12 mouse cellular contexts compared by ENCODE assay signal in the genomic region with DNA sequence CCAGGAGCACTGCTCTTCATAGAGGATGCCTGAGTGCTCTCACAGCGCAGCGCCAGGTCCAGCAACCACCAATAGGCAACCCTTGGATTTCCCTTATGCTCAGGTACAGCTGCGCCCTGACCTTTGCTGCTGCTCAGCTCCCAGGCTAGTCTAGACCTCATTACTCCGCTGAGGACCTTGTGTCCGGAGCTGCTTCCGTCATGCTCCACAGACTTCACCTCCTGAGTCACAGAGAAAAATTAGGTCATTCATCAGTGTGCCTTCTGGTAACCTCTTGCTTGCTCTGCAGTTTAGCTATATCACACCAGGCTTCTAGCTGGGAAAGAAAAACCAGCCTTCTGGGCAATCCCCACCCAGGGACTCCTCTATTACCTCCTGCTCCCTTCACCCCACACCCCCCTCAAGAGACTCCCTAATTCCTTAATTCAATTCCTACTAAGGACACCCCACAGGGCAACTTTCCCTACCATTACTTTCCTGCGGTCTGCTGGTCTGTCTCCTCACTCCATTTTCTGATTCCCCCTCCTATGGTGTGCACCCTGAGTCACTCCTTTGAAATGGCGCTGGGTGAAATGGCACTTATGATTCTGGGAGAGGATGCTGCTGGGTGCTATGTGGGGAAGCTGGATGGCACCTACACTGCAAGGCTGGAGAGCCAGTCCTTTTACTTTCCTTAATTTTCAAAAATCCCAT.
DNase-seq lines count a peak whose midpoint lies in the region; ATAC-seq and TF ChIP-seq lines count a peak whose summit lies in the region.
"Had no signal": no experiment of that assay in that cellular context is flagged by ENCODE, and none has a peak within 500 bp of the region (broad histone marks: within the 10 kb centered on the region; RNA-seq: fewer than 3 reads in every experiment).

No protein-coding gene starts in this region.

- no peak overlapping the region for H3K9ac ChIP-seq in liver, adult 2 months (ENCODE audit: low read depth, low read length)
- no peak overlapping the region for H3K9ac ChIP-seq in neural tube, embryonic 15.5 days (replicated peaks)
- H3K9ac ChIP-seq: intestine, embryonic 15.5 days; stomach, embryonic 15.5 days had no signal

- DNase-seq in adrenal gland, adult (ENCODE audit: inconsistent age in 2 of 2, low spot score in 1 of 2): peak; percentile 59 to 76
- DNase-seq in adrenal gland, postnatal 4 days (ENCODE audit: low spot score in 2 of 2): no peak
- DNase-seq in liver, adult 2 months (ENCODE audit: extremely low read depth, low read depth, low spot score): peak; percentile 29
- DNase-seq in liver: no peak
- peak; percentile 64 for DNase-seq in kidney, adult 9 months
- DNase-seq in frontal cortex, postnatal 14 days (ENCODE audit: low spot score in 2 of 2): no peak
- no peak for DNase-seq in urinary bladder, postnatal 10 days (ENCODE audit: low spot score)
- DNase-seq: right cerebral cortex, postnatal 14 days had no signal

- no peak overlapping the region for H3K27ac ChIP-seq in liver, adult 2 months (replicated peaks; ENCODE audit: insufficient read depth, low read depth, low read length)
- no peak overlapping the region for H3K27ac ChIP-seq in neural tube, embryonic 15.5 days (replicated peaks)
- H3K27ac ChIP-seq: intestine, embryonic 15.5 days; stomach, embryonic 15.5 days had no signal

- H3K4me1 ChIP-seq in liver, adult 2 months (ENCODE audit: control insufficient read depth, insufficient read depth, low read length): peaks cover 2% of the 10 kb centered on the region; the same call in 1 of the 2 replicates
- no peaks in the 10 kb centered on the region for H3K4me1 ChIP-seq in neural tube, embryonic 15.5 days
- H3K4me1 ChIP-seq: intestine, embryonic 15.5 days; stomach, embryonic 15.5 days had no signal

- H3K36me3 ChIP-seq in liver, adult 2 months (ENCODE audit: control insufficient read depth, insufficient read depth, low read length): no peaks in the 10 kb centered on the region
- H3K36me3 ChIP-seq in neural tube, embryonic 15.5 days: no peaks in the 10 kb centered on the region
- H3K36me3 ChIP-seq: intestine, embryonic 15.5 days; stomach, embryonic 15.5 days had no signal

- no peaks in the 10 kb centered on the region for H3K9me3 ChIP-seq in neural tube, embryonic 15.5 days (replicated peaks)
- H3K9me3 ChIP-seq: intestine, embryonic 15.5 days; stomach, embryonic 15.5 days had no signal

- no peak for TF ChIP-seq POLR2A in liver, adult 2 months (IDR thresholded peaks at IDR 0.05; ENCODE audit: extremely low read depth, insufficient read depth, low read length)

- no peak overlapping the region for H3K4me2 ChIP-seq in neural tube, embryonic 15.5 days
- H3K4me2 ChIP-seq: intestine, embryonic 15.5 days; stomach, embryonic 15.5 days had no signal

- no peaks in the 10 kb centered on the region for H3K79me2 ChIP-seq in liver, adult 2 months (ENCODE audit: control insufficient read depth, insufficient read depth, low read length)

- ATAC-seq in neural tube, embryonic 15.5 days (ENCODE audit: low FRiP score): 0 out of 2 replicates have a peak, but pooled peaks have one; percentile 24
- ATAC-seq: activated CD4-positive, CD25-positive, alpha-beta regulatory T cell, adult 4 months; intestine, embryonic 15.5 days had no signal

- 85% methylated on average over 8 of the region's 8 CpGs for WGBS in liver, adult 2 months
- 69% methylated on average over 8 of the region's 8 CpGs for WGBS in neural tube, embryonic 15.5 days

- no peaks in the 10 kb centered on the region for H3K27me3 ChIP-seq in liver, adult 2 months (ENCODE audit: control insufficient read depth, insufficient read depth, low read length)
- no peaks in the 10 kb centered on the region for H3K27me3 ChIP-seq in neural tube, embryonic 15.5 days (replicated peaks)
- H3K27me3 ChIP-seq: intestine, embryonic 15.5 days; stomach, embryonic 15.5 days had no signal

- TF ChIP-seq CTCF in liver, adult 2 months (IDR thresholded peaks at IDR 0.05; ENCODE audit: low read depth, low read length): no peak

- no peak overlapping the region for H3K4me3 ChIP-seq in liver, adult 2 months (ENCODE audit: insufficient read depth, low read depth, low read length)
- no peak overlapping the region for H3K4me3 ChIP-seq in neural tube, embryonic 15.5 days (replicated peaks)
- H3K4me3 ChIP-seq: intestine, embryonic 15.5 days; stomach, embryonic 15.5 days had no signal

Comparison
In these comparisons a context has a peak if more than half of its experiments do, and no peak if none do; other contexts are left out.
1. DNase-seq: peak in adrenal gland, adult (2 of 2), liver, adult 2 months (single experiment) and kidney, adult 9 months (single experiment); none in adrenal gland, postnatal 4 days (0 of 2), liver (single experiment), frontal cortex, postnatal 14 days (0 of 2) and urinary bladder, postnatal 10 days (single experiment).